Mouse (Mus musculus): Measurements from ENCODE around the gene Thpo. TPM values are rescaled to one million over a fixed set of nuclear protein-coding genes. Genes with fewer than 3 reads are reported as not detected.

Gene Thpo
- total RNA-seq (2014; fragmentation: Nextera tagmentation) (not detected in 2 replicates), total RNA-seq (2017) (not detected in 2 replicates), polyA plus RNA-seq (2012) (not detected in 2 replicates)

- H3K36me3 ChIP-seq (replicated peaks), result no peaks in the 10 kb centered on the region
- H3K27me3 ChIP-seq (ENCODE audit: insufficient read depth, low read length), result peaks cover 89% of the 10 kb centered on the region
- no peak for TF ChIP-seq GATA1 (IDR thresholded peaks at IDR 0.05; ENCODE audit: borderline replicate concordance, low read length)
- TF ChIP-seq TAL1 (conservative IDR thresholded peaks at IDR 0.05; ENCODE audit: low read depth, low read length), result no peak
- no peak for TF ChIP-seq GATA2 (IDR thresholded peaks at IDR 0.05; ENCODE audit: borderline replicate concordance, low read depth, low read length)
- TF ChIP-seq CTCF (IDR thresholded peaks at IDR 0.05; ENCODE audit: low read depth, low read length), result no peak
- no peak for TF ChIP-seq POLR2AphosphoS5 (IDR thresholded peaks at IDR 0.05; ENCODE audit: insufficient replicate concordance, low read depth, low read length)
- no peak within 1 kb of the TSS for H3K4me3 ChIP-seq (ENCODE audit: low read depth, low read length)
- no peak for ATAC-seq (ENCODE audit: extremely low read depth, insufficient number of reproducible peaks, low FRiP score, poor library complexity, severe bottlenecking)
- H3K4me1 ChIP-seq (ENCODE audit: insufficient read depth, low read depth, low read length), result peaks cover 3% of the 10 kb centered on the region; the same call in 1 of the 2 replicates
- H3K9me3 ChIP-seq (replicated peaks), result no peaks in the 10 kb centered on the region
- DNase-seq (ENCODE audit: low spot score), result no peak
Measured at GRCm38 (mm10) chr16:20733731-20734730, at the start of gene Thpo. TSS of gene Thpo (minus strand) at chr16:20734511.

GRCm38 (mm10) chr16:20783891-20784290 lies 49.6 kb upstream of the Thpo start:
- no peaks in the 10 kb centered on the region for H3K9me3 ChIP-seq (replicated peaks)
- no peak for ATAC-seq (ENCODE audit: extremely low read depth, insufficient number of reproducible peaks, low FRiP score, poor library complexity, severe bottlenecking)
- no peaks in the 10 kb centered on the region for H3K4me1 ChIP-seq (ENCODE audit: insufficient read depth, low read depth, low read length)
- DNase-seq (ENCODE audit: low spot score), result no peak
- H3K4me3 ChIP-seq (ENCODE audit: low read depth, low read length), result no peak overlapping the region
- H3K27me3 ChIP-seq (ENCODE audit: insufficient read depth, low read length), result peaks cover 3% of the 10 kb centered on the region
- no peak for TF ChIP-seq GATA1 (IDR thresholded peaks at IDR 0.05; ENCODE audit: borderline replicate concordance, low read length)
- TF ChIP-seq GATA2 (IDR thresholded peaks at IDR 0.05; ENCODE audit: borderline replicate concordance, low read depth, low read length), result no peak
- no peak for TF ChIP-seq CTCF (IDR thresholded peaks at IDR 0.05; ENCODE audit: low read depth, low read length)
- TF ChIP-seq POLR2AphosphoS5 (IDR thresholded peaks at IDR 0.05; ENCODE audit: insufficient replicate concordance, low read depth, low read length), result no peak
- no peak for TF ChIP-seq TAL1 (conservative IDR thresholded peaks at IDR 0.05; ENCODE audit: low read depth, low read length)
- H3K36me3 ChIP-seq (replicated peaks), result no peaks in the 10 kb centered on the region

GRCm38 (mm10) chr16:20781101-20781630 lies 46.9 kb upstream of the Thpo start:
- TF ChIP-seq GATA1 (IDR thresholded peaks at IDR 0.05; ENCODE audit: borderline replicate concordance, low read length) (no peak), CTCF (IDR thresholded peaks at IDR 0.05; ENCODE audit: low read depth, low read length) (no peak), GATA2 (IDR thresholded peaks at IDR 0.05; ENCODE audit: borderline replicate concordance, low read depth, low read length) (no peak), POLR2AphosphoS5 (IDR thresholded peaks at IDR 0.05; ENCODE audit: insufficient replicate concordance, low read depth, low read length) (no peak), TAL1 (conservative IDR thresholded peaks at IDR 0.05; ENCODE audit: low read depth, low read length) (no peak)

GRCm38 (mm10) chr16:20779846-20780245 lies 45.5 kb upstream of the Thpo start:
- TF ChIP-seq POLR2AphosphoS5 (IDR thresholded peaks at IDR 0.05; ENCODE audit: insufficient replicate concordance, low read depth, low read length) (no peak), GATA2 (IDR thresholded peaks at IDR 0.05; ENCODE audit: borderline replicate concordance, low read depth, low read length) (no peak), TAL1 (conservative IDR thresholded peaks at IDR 0.05; ENCODE audit: low read depth, low read length) (no peak), GATA1 (IDR thresholded peaks at IDR 0.05; ENCODE audit: borderline replicate concordance, low read length) (no peak), CTCF (IDR thresholded peaks at IDR 0.05; ENCODE audit: low read depth, low read length) (no peak)
- Histone ChIP-seq H3K9me3 (replicated peaks) (no peaks in the 10 kb centered on the region), H3K27me3 (ENCODE audit: insufficient read depth, low read length) (peaks cover 6% of the 10 kb centered on the region), H3K4me1 (ENCODE audit: insufficient read depth, low read depth, low read length) (no peaks in the 10 kb centered on the region), H3K36me3 (replicated peaks) (no peaks in the 10 kb centered on the region), H3K4me3 (ENCODE audit: low read depth, low read length) (no peak overlapping the region)
- DNase-seq (ENCODE audit: low spot score) (no peak), ATAC-seq (ENCODE audit: extremely low read depth, insufficient number of reproducible peaks, low FRiP score, poor library complexity, severe bottlenecking) (no peak)

More at GRCm38 (mm10) chr16:20781101-20781630, 46.9 kb upstream of the Thpo start:
- DNase-seq (ENCODE audit: low spot score) (no peak), ATAC-seq (ENCODE audit: extremely low read depth, insufficient number of reproducible peaks, low FRiP score, poor library complexity, severe bottlenecking) (no peak)
- Histone ChIP-seq H3K4me1 (ENCODE audit: insufficient read depth, low read depth, low read length) (no peaks in the 10 kb centered on the region), H3K27me3 (ENCODE audit: insufficient read depth, low read length) (peaks cover 5% of the 10 kb centered on the region), H3K36me3 (replicated peaks) (no peaks in the 10 kb centered on the region), H3K4me3 (ENCODE audit: low read depth, low read length) (no peak overlapping the region), H3K9me3 (replicated peaks) (no peaks in the 10 kb centered on the region)

GRCm38 (mm10) chr16:20775021-20775420 lies 40.7 kb upstream of the Thpo start:
- Histone ChIP-seq H3K36me3 (replicated peaks) (no peaks in the 10 kb centered on the region), H3K4me3 (ENCODE audit: low read depth, low read length) (no peak overlapping the region), H3K4me1 (ENCODE audit: insufficient read depth, low read depth, low read length) (no peaks in the 10 kb centered on the region), H3K27me3 (ENCODE audit: insufficient read depth, low read length) (peaks cover 4% of the 10 kb centered on the region), H3K9me3 (replicated peaks) (no peaks in the 10 kb centered on the region)
- no peak for ATAC-seq (ENCODE audit: extremely low read depth, insufficient number of reproducible peaks, low FRiP score, poor library complexity, severe bottlenecking)
- no peak for DNase-seq (ENCODE audit: low spot score)
- TF ChIP-seq GATA2 (IDR thresholded peaks at IDR 0.05; ENCODE audit: borderline replicate concordance, low read depth, low read length), result no peak
- TF ChIP-seq CTCF (IDR thresholded peaks at IDR 0.05; ENCODE audit: low read depth, low read length), result no peak

GRCm38 (mm10) chr16:20765244-20765643 lies 30.9 kb upstream of the Thpo start:
- TF ChIP-seq CTCF (IDR thresholded peaks at IDR 0.05; ENCODE audit: low read depth, low read length), result peak; percentile 59
- TF ChIP-seq TAL1 (conservative IDR thresholded peaks at IDR 0.05; ENCODE audit: low read depth, low read length), result no peak
- H3K36me3 ChIP-seq (replicated peaks), result no peaks in the 10 kb centered on the region
- no peaks in the 10 kb centered on the region for H3K9me3 ChIP-seq (replicated peaks)
- peaks cover 3% of the 10 kb centered on the region; the same call in 1 of the 2 replicates for H3K4me1 ChIP-seq (ENCODE audit: insufficient read depth, low read depth, low read length)
- ATAC-seq (ENCODE audit: extremely low read depth, insufficient number of reproducible peaks, low FRiP score, poor library complexity, severe bottlenecking) (no peak), DNase-seq (ENCODE audit: low spot score) (peak; percentile 15)
- H3K4me3 ChIP-seq (ENCODE audit: low read depth, low read length), result no peak overlapping the region
- H3K27me3 ChIP-seq (ENCODE audit: insufficient read depth, low read length), result peaks cover 6% of the 10 kb centered on the region; the same call in 1 of the 2 replicates
